Mouse (Mus musculus) heart, postnatal 14 days (tissue): ENCODE measurements at regions not wholly inside any gene's neighbourhood (a gene's known extent, or its start where the extent isn't known, plus 50 kb on each side); places are given as distances from the start of the nearest gene placed in this dataset.

ENCODE experiments used
- DNase-seq, 2 experiments: peaks; one replicate each; pipeline ENCODE4 v3.0.0; 2021 to 2022
- intact Hi-C: fragments of 180-260 bp; cut with DNase I; formaldehyde crosslinking; loops from one replicate; pipeline ENCODE4 v1.15.1; 2025

DNA sequence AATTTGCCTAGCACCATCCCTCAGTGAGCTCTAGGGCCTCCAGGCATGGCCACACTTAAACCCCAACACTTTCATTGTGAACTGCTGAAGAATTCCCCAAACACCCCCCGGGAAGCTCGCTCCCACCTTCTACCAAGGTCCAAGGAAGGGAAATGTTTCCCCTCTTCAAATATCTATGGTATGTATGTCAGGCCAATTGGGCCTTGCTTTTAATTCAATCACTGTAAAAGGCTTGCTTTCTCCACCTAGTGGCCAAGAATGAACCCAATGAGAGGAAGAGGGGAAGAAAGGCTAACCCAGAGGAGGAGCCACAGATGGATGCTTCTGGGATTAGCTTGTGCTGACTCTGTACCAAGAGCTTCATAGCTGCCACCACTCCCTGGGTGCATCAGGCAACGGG is 336.3 kb upstream of the Tgfbr2 start:
- intact Hi-C loops, result loop anchor here (1.0 kb wide), 1 partner anchor 85 kb away; no protein-coding TSS in a partner anchor
- peak in 1 of 2 experiments; percentile 12 for DNase-seq

DNA sequence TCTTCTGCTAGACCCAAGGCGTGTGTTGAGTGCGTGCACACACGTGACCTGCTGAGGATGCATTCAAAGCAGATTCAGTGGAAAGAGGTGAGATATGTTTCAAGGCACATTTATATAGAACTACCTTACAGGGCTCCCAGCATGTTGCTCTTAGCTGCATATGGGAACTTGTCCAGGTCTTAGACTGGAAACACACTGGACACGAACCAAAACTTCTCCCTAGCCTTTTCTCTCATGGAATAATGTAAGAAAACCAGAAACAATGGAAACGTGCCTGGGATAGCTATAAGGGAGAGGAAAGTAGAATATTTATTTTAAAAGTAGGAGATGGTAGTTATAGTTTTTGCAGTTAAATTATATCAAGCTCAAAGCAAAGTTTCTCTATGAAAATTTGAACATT is 332.6 kb upstream of the Tgfbr2 start:
- DNase-seq, result no peak
- intact Hi-C loops, result no loop called here

DNA sequence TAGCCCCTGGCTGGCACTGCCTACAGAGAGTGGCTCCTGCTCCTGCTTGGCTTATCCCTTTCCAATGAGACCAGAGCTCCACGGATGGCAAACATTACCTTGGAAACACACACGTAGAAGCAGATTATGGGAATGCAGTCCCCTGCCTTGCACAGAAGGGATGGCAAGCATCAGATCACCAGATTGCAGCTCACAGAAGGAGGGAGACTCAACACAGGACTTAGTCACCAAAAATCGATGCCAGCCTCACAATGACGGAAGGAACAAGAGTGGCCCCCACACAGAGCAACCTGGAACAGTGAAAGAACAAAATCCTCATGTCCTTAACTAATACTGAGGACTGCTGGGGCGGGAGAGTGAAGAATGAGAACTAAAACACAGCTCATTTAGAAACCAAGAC is 327.7 kb upstream of the Tgfbr2 start:
- intact Hi-C loops, result no loop called here
- DNase-seq, result no peak

DNA sequence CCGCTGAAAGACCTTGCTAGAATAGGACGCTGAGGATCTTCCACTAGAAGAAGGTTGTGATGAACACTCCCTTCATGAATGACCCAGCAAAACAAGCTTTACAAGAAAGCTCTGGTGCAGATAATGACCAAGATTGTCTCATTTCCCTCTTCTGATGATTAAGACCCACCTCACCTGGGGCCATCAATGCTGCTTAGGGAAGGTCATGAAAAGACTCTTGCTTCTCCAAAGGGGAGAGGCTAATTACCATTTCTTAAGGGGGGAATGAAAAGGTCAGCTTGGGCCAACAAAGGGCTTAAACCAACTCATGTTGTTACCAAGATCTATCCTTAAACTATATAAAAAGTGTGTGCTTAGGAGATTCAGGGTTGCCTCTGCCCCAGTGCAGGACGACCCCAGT is 325.8 kb upstream of the Tgfbr2 start:
- no peak for DNase-seq
- intact Hi-C loops, result no loop called here

DNA sequence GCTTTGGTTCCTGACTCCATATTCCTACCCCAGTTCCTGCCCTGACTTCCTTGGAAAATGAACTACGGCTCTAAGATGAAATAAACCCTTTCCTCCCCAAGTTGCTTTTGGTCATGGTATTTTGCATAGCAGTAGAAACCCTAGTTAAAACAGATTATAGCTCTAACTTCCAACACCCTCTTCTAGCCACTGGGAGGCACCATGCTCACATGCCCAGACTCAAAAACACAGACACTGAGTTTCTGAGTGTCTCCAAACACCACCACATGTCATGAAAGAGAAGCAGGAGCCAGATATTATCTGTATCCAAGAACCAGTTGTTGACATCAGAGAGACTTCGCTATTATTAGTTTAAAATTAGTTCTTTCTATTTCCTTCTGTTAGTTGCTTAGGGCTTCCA is 316.1 kb upstream of the Tgfbr2 start:
- intact Hi-C loops, result no loop called here
- DNase-seq, result no peak

DNA sequence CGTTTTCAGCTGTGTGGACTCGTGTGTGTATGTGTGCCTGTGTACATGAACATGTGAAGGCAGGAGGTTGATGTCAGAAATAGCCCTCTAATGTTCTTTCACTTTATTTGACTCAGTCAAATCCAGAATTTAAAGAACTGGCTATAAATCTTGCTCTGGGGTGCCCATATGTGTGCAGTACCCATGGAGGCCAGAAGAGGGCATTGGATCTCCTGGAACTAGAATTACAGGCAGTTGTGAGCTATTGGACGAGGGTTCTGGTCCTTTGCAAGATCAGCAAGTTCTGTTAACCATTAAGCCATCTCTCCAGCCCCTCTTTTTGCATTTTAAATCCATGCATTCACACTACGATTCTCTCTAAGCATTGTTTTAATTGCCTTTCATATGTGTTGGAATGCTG is 314.6 kb upstream of the Tgfbr2 start:
- intact Hi-C loops, result no loop called here
- peak in 1 of 2 experiments; percentile 34 for DNase-seq

DNA sequence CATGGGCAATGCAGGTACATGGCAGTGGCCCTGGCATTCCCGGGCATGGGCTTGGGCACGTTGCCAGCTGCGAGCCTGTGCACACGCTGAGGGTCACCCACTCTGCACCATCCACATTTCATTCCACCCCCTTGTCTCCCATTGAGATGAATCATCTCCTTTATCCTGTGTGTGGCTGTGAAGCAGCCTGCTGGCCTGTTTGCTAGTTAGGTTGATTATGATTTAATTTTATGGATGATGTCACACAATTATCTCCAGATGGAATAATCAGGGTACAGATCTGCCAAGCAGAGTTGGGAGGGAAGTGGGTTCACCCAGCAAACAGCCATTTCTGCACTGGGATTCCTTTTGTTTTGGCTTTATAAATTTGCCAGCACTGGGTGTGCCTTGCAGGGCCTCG is 314.1 kb upstream of the Tgfbr2 start:
- intact Hi-C loops, result no loop called here
- DNase-seq, result no peak

DNA sequence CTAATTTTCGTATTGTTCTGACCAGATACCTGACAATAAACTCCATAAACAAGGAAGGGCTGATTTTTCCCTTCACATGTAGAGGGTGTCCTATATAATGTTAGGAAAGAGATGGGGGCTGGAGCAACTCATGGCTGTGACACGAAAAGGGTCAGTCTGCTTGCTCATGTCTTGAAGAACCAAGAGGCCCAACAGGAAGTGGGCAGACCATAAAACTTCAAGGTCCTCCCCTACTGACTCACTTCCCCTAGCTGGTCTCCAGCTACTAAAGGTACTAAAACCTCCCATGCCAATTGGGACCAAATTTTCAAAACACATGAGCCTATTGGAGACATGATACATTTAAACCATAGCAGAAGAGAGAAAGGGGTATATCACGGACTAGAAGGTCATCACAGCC is 302.1 kb upstream of the Tgfbr2 start:
- no peak for DNase-seq
- intact Hi-C loops, result no loop called here

DNA sequence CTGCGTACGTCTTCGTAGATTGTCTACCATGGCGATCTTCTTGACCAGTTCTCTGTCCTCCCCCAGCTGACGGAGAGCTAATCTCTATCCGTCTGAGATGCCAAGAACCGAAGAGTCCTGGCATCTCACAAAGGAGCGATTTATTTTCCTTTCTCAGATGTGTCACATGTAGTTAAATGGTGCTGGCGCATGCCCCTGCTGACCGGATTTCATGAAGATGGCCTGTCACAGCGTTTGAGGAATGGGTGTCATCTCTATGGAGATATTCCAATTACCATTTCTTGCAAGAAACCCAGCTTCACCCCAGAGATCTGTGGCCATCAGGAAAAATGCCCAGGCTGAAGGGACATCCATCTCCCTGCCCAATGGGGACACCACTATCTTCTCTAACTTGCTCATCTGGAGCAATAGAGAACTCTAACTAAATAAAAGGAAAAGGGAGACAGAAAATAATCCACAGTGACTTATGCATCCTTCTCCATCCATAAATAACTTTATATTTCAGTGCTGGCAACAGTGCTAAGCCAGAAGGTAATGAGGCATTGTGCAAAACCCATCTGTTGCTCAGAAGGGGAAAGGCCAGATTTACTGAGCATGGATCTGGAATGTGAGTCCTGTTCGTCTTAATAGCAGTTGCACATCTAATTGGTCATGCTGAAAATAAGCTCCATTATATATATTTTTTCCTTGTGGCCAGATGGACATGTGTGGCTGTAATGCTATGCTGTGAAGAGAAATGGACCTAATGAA is 300.2 kb upstream of the Tgfbr2 start:
- no peak for DNase-seq
- intact Hi-C loops, result no loop called here

DNA sequence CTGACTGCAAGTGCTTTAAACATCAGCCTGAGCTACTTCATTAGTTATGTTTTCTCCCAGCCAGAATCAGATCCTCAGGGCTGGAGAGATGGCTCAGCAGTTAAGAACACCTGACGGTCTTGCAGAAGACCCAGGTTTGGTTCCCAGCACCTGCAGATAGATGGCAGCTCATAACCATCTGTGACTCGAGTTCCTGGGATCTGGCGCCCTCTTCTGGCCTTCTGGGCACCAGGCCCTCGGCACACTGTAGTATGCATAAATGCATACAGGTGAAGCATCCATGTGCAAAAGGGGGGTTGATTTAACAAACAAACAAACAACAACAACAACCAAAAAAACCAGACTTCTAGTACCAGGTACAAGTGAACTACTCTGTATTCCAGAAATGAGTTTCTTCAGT is 297.7 kb upstream of the Tgfbr2 start:
- no peak for DNase-seq
- intact Hi-C loops, result no loop called here

DNA sequence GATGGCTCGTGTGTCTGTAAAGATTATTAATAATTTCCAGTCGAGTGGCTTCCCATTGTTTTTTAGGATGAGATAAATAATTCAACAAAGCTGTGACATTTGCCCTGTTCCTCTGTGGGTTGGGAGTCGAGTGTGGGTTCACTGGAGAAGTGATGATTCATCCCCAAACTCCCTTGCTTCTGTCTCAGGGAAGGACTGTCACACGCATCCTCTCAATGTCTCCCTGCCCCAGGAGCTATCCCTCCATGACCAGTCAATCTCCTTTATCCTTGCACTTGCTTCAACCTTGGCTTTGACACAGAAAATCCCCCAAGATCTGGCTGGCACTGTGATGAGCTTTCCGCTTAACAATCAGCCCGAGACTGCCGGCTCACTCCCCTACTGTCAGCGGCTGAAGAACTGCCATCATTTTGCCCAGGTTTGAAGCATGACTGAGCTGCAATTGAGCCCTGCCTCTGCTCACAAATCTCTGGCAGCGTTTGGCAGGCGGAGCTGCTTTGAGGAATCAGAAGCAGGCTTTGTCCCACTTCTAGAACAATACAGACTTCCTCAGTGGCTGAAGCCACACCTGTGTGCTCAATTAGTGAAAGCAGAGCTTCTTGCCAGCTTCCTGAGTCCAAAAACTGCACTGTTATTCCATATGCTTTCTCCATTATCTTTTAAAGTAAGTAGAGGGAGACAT is 293.6 kb upstream of the Tgfbr2 start:
- DNase-seq, result peak; percentile 21 to 28

DNA sequence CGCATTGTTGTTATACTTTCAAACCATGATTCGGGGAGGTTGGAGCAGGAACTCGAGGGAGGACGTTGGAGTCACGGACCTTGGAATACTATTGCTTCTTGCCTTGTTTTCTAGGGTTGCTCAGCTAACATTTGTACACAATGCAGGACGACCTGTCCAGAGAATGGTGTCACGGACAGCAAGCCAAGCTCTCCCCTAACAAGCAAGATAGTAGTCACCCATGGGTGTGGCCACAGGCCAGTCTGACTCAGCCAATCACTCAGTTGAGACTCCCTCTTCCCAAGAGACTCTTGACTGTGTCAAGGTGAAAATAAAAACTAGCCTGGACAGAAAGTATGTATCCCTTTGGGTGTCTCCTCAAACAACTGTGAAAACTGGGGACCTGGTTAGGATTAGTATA is 291.2 kb upstream of the Tgfbr2 start:
- no peak for DNase-seq
- intact Hi-C loops, result no loop called here

More for the DNA sequence above, 293.6 kb upstream of the Tgfbr2 start:
- intact Hi-C loops, result no loop called here

DNA sequence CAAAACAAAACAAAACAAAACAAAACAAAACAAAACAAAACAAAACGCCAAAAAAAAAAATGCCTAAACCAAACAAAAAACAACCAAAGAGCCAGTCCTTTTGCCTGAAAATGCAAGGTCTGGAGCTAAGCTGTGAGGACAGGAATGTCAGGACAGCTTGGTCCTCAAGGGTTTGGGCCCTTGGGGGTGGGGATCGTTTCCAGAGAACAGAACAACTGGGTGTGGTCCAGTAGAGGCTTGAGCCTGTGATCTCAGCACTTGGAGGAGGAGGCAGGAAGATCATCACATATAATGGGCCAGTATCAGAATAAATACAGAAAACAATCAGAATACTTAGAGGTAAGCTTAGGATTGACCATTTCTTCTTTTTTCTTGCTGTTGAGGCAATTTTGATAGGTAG is 289.5 kb upstream of the Tgfbr2 start:
- intact Hi-C loops, result no loop called here
- no peak for DNase-seq

DNA sequence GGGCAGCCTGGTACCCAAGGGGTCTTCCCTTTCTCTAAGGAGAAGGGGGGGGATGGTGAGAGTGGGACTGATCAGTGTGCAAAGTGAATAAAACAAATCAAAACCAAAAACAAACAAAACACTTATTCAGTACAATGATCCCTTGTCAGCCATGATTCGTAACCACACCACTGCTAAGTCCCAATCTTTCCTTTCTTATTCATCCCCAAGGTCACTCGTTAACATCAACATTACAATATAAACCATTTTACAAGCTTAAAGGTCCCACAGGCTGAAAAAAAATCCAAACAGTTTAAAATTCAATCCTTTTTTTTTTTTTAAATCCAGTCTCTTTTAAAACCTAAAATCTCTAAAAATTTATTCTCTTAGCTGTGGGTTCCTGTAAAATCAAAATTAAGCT is 287.1 kb upstream of the Tgfbr2 start:
- DNase-seq, result no peak
- intact Hi-C loops, result no loop called here

DNA sequence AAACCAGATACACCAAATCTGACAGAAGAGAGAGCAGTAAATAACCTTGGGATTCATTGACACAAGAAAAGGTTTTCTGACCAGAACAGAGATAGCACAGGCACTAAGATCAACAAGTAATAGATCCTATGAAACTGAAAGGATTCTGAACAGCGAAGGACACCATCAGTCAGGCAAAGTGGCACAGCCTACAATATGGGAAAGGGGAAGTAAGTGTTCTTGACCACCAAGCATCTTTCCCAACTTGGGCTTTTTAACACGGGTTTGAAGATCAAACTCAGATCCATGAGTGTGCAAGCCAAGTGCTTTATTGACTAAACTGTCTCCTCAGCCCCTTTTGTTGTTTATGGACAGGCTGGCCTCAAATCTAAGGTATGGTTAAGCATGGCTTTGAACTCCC is 284.9 kb upstream of the Tgfbr2 start:
- no peak for DNase-seq
- intact Hi-C loops, result no loop called here

DNA sequence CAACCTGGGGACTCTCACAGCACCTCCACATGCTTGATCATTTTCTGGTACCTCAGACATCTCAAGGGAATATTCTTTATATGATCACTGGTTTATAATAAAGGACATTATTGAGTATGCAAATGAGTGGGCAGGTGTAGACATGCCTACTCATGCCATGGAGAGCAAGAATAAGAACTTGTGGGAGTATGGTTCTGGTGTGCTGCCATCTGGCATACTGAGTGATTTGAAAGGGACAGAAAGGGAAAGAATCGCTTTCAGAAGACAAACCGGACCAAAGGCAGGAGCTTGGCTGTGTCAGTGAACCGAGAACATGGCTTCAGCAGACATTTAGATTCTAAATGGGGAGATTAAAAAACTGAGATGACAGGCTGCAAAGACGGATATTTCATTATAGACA is 276.9 kb upstream of the Tgfbr2 start:
- no peak for DNase-seq
- intact Hi-C loops, result no loop called here

DNA sequence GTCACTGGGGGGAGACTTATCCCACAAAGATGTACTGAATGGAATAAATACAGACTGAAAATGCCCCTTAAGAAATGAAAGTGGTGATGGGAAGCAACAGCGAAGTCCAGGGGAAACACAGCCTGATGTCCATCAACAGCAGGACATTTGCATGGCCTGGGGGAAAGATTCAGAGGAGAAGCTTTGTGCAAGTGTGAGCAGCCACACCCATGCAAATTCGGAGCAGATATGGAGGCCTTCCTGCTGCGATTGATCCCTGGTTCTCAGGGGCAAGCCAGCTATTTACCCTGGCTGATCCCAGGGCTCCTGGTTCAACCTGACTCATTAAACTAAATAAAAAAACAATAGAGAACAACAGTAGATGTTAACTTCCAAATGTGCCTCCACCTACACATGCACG is 275.7 kb upstream of the Tgfbr2 start:
- DNase-seq, result no peak
- intact Hi-C loops, result no loop called here

DNA sequence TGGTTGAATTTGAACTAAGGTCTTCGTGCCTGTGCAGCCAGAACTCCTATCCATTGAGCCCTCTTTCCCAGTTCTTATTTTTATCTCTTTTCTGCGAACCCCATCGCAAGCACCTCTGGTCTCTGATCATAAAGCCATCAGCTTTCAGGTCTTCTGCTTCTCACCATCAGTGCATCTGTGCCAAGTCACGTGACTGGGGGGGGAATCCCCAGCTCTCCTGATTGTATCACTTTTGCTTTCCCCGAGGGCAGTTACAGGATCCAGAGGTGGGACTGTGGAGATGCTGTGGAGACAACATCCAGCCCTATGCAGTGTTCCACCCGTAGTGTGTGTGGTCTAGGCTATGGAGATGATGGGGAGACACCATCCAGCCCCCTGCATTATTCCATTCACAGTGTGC is 272.6 kb upstream of the Tgfbr2 start:
- intact Hi-C loops, result no loop called here

DNA sequence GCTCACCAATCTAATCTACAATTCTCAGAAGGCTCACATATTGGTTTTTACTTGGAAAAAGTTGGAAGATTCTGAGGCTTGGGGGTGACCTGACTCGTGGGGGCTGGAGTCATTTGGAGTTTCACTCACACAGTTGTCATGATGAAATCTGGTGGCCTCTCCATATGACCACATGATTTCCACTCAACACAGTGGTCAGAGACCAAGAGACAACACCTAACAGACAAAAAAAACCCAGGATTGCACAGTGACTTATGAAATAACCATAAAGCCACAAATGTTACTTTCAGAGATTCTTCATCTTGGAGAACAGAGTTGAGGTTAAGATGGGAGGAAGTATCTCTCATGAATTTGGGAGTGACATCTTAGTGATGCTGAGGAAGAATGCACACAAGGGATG is 263.4 kb upstream of the Tgfbr2 start:
- no peak for DNase-seq
- intact Hi-C loops, result no loop called here

More for the DNA sequence above, 272.6 kb upstream of the Tgfbr2 start:
- no peak for DNase-seq

DNA sequence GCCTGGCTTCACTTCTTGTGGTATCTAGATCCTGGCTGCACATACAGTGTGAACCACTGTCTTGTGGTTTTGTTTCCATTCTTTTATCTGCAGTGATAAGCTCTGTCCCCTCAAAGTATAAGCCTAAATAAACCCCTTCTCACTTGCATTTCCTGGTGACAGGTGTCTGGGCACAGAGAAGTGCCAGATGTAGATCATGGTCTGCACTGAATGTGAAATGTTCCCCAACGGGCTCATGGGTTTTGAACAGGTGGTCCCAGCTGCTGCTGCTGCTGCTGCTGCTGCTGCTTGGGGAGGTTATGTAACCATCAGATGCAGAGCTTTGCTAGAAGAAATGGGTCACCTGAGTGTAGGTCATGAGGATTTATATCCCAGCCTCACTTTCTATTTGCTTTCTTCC is 259.3 kb upstream of the Tgfbr2 start:
- intact Hi-C loops, result no loop called here
- no peak for DNase-seq

DNA sequence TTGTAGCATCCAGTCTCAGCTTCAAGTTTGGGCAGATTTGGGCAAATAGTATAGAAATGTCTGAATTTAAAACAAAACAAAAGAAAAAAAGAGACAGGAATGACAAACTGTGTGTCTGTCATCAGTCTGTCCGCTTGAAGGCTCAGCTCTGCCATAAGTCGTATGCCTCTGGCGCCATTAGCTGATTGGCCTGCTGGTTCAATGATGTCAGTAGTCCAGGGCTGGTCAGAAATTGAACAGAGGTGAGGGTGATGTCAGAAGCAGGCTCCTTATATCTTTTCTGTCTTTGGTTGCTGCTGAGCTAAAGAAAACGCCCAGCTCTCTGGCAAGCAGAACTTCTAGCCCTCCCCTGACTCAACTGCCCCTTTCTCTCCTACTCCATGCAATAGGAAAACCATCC is 253.9 kb upstream of the Tgfbr2 start:
- no peak for DNase-seq
- intact Hi-C loops, result loop anchor here (5.0 kb wide), 1 partner anchor 1538 kb away; no protein-coding TSS in a partner anchor

DNA sequence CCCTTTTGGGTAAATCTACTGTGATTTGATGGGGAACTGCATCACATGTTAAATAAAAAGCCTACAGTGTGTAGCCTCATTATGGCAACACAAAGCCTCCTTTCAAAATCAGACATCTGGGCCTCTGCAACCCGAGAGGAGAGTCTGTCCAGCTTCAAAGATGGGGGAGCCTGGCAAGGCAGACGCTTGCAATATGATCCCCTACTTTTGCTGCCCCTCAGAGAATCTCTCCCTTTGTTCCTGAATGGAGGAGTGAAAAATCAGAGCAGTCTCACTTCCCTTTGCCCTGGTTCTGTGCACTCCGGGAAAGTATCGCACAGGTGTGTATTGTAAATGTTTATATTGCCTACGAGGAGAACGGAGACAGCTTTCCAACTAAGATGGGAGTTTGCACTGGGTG is 253.3 kb upstream of the Tgfbr2 start:
- no peak for DNase-seq
- intact Hi-C loops, result loop anchor here (5.0 kb wide), 1 partner anchor 1539 kb away; no protein-coding TSS in a partner anchor
